Mouse (Mus musculus): ENCODE results near the gene Zfp618.

Gene Zfp618

DNA sequence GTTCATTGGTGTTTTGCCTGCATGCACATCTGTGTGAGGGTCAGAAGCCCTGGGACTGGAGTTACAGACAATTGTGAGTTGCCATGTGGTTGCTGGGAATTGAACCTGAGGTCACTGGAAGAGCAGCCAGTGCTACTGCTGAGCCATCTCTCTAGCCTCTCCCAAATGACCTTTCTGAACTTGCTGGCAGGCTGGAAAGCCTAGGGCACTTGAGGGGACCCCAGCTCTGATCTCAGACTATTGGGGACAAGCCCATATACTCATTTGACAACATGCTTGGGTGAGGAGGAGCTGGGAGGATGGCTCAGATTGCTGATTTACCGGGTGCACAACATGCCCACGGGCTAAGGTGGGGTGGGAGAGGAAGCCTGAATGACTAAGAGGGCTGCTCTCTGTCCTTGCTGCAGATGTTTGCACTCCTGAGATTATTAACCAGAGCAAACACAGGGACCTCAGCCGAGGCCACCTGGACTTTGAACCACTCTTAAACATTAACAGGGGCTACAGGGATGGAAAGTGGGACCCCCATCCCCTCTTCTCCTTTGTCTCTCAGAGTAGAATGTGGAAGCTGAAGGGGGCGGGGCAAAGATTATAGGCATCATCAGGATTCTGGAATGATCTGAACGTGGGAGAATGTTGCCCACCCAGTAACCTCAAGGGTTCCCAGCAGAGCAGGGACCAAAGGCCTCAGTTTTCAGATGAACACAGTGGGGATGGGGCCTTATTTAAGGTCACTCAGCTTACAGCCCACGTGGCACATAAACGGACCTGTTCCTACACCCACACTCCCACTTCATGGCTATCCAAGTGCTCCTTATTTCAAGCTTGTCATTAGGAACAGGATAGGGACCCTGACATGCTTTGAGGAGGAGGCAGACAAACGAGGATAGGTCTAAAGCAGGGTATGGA is 191.6 kb downstream of the Zfp618 start:
- DNase-seq (ENCODE audit: low read depth) = no peak

DNA sequence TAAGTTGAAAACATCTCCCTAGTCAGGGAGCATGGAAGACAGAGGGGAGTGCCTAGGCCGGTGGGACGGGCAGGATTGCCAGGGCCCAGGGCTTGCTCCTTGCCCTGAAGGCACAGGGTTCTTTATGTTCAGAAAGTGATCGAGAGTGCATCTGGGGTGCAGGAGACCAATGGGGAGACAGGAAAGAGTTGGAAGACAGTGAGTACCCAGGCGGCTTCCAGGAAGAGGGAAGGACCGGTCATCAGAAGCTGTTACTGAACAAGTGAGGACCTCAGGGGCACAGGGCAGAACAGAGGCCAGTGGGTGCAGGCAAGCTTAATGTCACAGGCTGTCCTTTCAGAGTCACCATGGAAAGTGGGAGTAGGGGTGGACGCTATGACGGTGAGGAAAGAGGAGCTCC is 192.8 kb downstream of the Zfp618 start:
- DNase-seq (ENCODE audit: low read depth) = no peak

DNA sequence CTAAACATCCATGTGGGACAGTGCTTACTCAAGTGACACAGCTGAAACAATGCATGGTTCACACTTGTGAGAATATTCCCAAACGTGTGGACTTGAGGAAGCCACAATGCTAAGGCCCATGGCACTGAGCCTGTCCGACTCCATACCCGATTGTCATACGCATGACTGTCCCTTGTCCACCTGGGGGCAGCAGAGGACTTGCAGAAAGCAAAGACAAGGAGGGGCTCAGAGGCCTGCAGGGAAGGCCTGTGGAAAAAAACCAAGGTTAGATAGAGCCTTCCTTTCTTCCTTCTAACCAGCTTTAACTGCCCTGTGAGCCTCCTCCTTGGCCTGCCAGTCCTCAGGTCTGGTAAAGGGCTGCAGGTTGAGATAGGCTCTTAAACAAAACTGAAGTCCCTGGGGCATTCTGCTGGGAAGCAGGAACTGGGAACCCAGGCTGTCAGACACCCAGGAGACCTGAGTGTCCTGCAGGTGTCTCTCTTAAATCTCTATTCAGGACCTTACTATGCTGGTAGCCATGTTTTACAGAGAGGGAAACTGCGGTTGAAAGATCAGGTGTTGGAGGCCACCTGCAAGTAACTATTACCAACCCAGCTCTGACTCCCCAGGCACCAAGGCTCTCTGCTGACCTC is 193.7 kb downstream of the Zfp618 start:
- DNase-seq (ENCODE audit: low read depth) = peak; percentile 69

DNA sequence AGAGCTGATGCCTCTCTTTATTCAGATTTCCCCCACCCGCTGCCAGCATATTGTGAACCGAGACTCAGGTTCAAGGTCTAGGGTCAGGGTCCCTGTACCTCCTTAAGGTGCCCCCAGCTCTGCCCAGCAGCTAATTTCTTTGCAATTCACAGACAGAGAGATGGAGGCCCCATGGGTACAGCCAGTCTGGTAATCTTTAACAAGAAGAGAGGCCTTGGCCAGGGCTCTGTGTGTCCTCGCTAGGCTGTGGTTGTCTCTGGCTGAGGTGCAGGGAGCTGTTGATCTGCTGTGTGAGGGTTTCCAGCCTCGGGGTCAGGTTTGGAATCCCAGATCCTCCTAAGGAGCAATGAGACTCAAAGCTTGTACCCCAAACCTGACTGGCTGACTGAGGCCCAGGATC is 200.3 kb downstream of the Zfp618 start:
- no peak for DNase-seq (ENCODE audit: low read depth)

DNA sequence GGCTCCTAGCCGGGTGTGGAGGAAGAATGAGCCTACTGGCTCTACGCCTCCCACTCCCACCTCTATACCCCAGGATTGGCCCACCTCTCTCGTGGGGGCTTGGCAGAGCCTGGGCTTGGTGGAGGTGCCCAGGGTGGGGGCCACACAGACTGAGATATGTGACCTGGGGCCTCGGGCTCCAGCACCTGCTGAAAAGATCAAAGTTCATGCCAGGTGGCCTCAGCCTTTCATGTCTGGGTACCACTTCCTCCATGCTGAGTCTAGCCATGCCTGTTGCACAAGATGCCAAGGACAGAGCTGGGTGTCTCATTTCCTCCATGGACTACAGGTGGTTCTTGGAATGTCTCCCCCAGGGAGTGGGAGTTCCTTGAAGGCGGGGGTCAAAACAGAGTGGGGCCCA is 200.9 kb downstream of the Zfp618 start:
- DNase-seq (ENCODE audit: low read depth) = no peak

DNA sequence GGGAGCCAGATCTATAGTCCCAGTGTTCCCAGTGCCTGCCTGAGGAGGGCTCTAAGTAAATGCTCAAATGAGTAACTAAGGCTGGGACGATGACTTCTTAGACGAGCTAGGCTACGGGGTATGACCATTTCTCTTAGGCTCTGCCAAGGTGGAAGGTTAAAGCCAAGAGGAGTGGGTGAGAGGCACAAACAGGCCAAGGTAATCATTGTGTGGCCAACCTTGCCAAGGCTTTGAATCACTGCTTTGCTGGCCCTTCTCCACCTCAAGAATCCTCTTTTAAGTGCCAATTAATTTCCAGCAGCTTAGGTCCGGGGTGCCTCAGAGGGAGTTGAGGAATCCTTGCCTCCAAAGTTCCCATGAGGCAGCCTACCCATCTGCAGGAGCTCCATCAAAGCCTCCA is 204.7 kb downstream of the Zfp618 start:
- DNase-seq (ENCODE audit: low read depth) = no peak

DNA sequence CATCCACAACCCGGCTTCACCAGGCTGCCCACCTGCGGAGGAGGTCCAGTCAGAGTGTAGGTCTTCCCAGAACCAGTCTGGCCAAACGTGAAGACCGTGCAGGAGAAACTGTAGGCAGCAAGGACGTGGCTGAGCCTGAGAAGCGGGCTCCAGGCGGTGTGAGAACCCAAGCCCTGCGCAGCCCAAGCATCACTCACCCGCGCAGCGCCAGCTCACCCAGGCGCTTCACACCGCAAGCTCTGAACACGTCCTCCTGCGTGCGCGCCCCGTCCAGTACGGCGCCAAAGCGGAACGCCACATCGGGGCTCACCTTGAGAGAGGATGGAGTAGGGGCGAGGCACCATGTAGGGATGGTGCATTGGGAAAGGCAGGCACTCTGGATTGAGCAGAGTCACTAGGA is 205.7 kb downstream of the Zfp618 start:
- DNase-seq (ENCODE audit: low read depth) = no peak

DNA sequence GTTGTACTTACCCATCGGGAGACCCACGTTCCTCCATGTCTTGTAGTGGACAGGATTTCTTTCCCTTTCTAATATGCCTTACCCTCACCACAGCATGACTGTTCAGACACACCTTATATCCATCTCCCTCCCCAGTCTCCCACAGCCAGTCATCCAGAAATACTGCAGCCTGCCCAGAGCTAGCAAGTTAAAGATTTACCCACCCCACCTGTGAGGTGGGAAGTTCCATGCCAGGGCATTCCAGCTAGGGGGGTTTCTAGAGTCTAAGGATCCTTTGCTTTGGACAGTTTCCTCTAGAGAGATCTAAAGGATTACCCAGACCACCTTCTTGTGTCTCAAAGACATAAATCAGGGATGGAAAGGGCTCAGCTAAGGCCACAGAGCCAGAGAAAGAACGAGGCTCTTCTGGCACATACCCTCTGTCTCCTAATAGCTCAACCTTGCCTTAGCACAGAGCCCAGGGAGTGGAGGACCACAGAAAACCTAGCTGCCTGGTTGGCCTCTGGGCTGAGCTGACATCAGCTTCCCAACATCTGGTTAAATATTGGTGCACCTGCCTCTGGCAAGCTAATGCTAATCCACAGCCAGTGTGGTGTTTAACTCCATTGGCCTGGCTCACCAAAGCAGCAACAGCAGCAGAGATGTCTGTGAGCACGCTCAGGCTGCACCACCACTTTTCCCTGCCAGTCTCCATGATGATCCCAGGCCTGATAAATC is 206.8 kb downstream of the Zfp618 start, which contains the start of gene Kif12:
Kif12 (minus strand) TSS at position 163 of the 717 bp plus-strand sequence.
- no peak for DNase-seq (ENCODE audit: low read depth)

DNA sequence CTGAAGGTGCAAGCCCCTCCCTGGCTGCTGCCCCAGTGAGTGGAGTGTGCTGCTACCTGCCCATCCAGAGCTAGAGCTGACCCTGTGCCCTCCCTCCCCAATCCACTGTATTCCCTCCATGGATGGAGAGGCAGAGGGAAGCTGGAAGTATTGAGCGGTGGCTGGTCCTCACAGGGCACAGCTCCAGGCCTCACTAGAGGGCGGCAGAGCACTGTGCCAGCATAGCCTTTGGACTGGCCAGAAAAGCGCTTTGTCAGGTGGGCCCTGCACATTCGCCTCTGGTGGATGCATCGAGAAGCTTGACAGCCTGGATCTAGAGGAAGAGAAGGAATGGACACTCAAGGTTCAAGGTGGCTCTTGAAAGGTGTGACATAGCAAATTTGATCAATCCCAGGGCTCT is 216.2 kb downstream of the Zfp618 start:
- DNase-seq (ENCODE audit: low read depth) = no peak

DNA sequence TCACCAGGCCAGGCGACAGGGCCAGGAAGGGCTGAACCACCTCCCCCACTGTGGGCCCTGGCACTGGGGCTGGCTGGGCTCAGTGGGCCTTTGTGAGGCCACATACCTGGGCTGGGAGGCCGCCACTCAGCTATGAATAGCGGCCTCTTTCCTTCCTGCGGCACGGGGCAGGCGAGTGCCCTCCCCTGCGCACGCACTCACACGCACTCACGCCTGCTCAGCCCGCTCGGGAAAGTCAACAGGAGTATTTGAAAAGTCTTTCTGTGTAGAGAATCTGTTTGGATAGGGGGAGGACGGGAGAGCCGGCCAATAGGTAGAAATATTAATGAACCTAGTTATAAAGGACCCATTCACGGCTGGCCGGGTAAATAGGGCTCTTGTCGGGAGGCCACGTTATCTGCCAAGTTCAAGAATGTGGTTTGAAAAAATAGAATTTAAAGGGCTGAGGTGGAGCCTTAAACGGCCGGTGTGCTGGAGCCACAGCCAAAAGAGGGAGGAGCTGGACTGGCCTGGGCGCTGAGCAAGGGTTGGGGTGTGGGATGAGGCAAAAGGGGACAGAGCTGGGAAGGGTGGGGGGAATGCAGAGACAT is 221.0 kb downstream of the Zfp618 start:
- no peak for DNase-seq (ENCODE audit: low read depth)
